8 mouse cellular contexts compared by ENCODE assay signal in genomic region chr11:96303151-96304099, GRCm38 (mm10). TPM values are rescaled to one million over a fixed set of nuclear protein-coding genes. Genes with fewer than 3 reads are reported as not detected.
DNase-seq lines count a peak whose midpoint lies in the region; ATAC-seq and TF ChIP-seq lines count a peak whose summit lies in the region.

TSS of gene Hoxb5 (plus strand) at chr11:96303336.

- H3K27ac ChIP-seq in forebrain, postnatal 0 days (ENCODE audit: low read depth, low read length): no peak within 1 kb of the TSS
- no peak within 1 kb of the TSS for H3K27ac ChIP-seq in forebrain, embryonic 15.5 days (replicated peaks)
- peak within 1 kb of the TSS; percentile 99 for H3K27ac ChIP-seq in intestine, embryonic 14.5 days (ENCODE audit: low read depth)
- no peak within 1 kb of the TSS for H3K27ac ChIP-seq in liver, embryonic 15.5 days (replicated peaks)
- peak within 1 kb of the TSS; percentile 100 for H3K27ac ChIP-seq in neural tube, embryonic 13.5 days (replicated peaks)

- ATAC-seq in forebrain, postnatal 0 days: no peak; the same call in 1 of the 2 replicates
- no peak for ATAC-seq in forebrain, embryonic 15.5 days (replicated peaks)
- ATAC-seq in activated CD4-positive, CD25-positive, alpha-beta regulatory T cell, adult 4 months: peak; percentile 63
- ATAC-seq in intestine, embryonic 14.5 days (replicated peaks; ENCODE audit: low FRiP score, low TSS enrichment, low read depth): peak; percentile 34
- no peak for ATAC-seq in liver, embryonic 15.5 days (ENCODE audit: insufficient read depth)
- ATAC-seq in neural tube, embryonic 13.5 days (ENCODE audit: low read depth): peak; percentile 55

- peaks cover 100% of the 10 kb centered on the region for H3K27me3 ChIP-seq in forebrain, postnatal 0 days (ENCODE audit: insufficient read depth, low read length)
- peaks cover 97% of the 10 kb centered on the region for H3K27me3 ChIP-seq in forebrain, embryonic 15.5 days
- peaks cover 25% of the 10 kb centered on the region for H3K27me3 ChIP-seq in intestine, embryonic 14.5 days (replicated peaks; ENCODE audit: control insufficient read depth, insufficient read depth, low read length)
- H3K27me3 ChIP-seq in liver, embryonic 15.5 days: peaks cover 100% of the 10 kb centered on the region
- no peaks in the 10 kb centered on the region for H3K27me3 ChIP-seq in neural tube, embryonic 13.5 days

- no peaks in the 10 kb centered on the region for H3K36me3 ChIP-seq in forebrain, postnatal 0 days (ENCODE audit: insufficient read depth)
- no peaks in the 10 kb centered on the region for H3K36me3 ChIP-seq in forebrain, embryonic 15.5 days
- H3K36me3 ChIP-seq in intestine, embryonic 14.5 days (ENCODE audit: control insufficient read depth, insufficient read depth, low read length): no peaks in the 10 kb centered on the region
- no peaks in the 10 kb centered on the region for H3K36me3 ChIP-seq in liver, embryonic 15.5 days (replicated peaks)
- H3K36me3 ChIP-seq in neural tube, embryonic 13.5 days: peaks cover 52% of the 10 kb centered on the region

- H3K4me1 ChIP-seq in forebrain, postnatal 0 days (ENCODE audit: insufficient read depth): no peaks in the 10 kb centered on the region
- 0 out of 2 replicates have a peak, but pooled peaks cover 6% of the 10 kb centered on the region for H3K4me1 ChIP-seq in forebrain, embryonic 15.5 days
- peaks cover 51% of the 10 kb centered on the region for H3K4me1 ChIP-seq in intestine, embryonic 14.5 days (replicated peaks; ENCODE audit: control insufficient read depth, insufficient read depth, low read length)
- no peaks in the 10 kb centered on the region for H3K4me1 ChIP-seq in liver, embryonic 15.5 days (replicated peaks)
- peaks cover 80% of the 10 kb centered on the region for H3K4me1 ChIP-seq in neural tube, embryonic 13.5 days (replicated peaks)

- 2% methylated on average over 69 of the region's 69 CpGs for WGBS in forebrain, postnatal 0 days
- WGBS in forebrain, embryonic 15.5 days: under 1% methylated on average over 69 of the region's 69 CpGs
- 2% methylated on average over 69 of the region's 69 CpGs for WGBS in intestine, embryonic 14.5 days
- WGBS in liver, embryonic 15.5 days (ENCODE audit: insufficient replicate concordance): under 1% methylated on average over 69 of the region's 69 CpGs
- under 1% methylated on average over 69 of the region's 69 CpGs for WGBS in neural tube, embryonic 13.5 days

- DNase-seq in forebrain, postnatal 0 days: peak; percentile 75
- DNase-seq in gastrocnemius, adult 8-10 months (ENCODE audit: low spot score in 2 of 2): peak; percentile 41 to 52
- DNase-seq in intestine, embryonic 14.5 days (ENCODE audit: low spot score): peak; percentile 97
- DNase-seq in frontal cortex, adult 2 months (ENCODE audit: extremely low spot score in 1 of 2, low spot score in 1 of 2): no peak

- no peak within 1 kb of the TSS for H3K4me3 ChIP-seq in forebrain, postnatal 0 days (ENCODE audit: low read depth, low read length)
- H3K4me3 ChIP-seq in forebrain, embryonic 15.5 days: no peak within 1 kb of the TSS
- peak within 1 kb of the TSS; percentile 55 for H3K4me3 ChIP-seq in intestine, embryonic 14.5 days (ENCODE audit: low read depth, low read length)
- H3K4me3 ChIP-seq in liver, embryonic 15.5 days (replicated peaks): peak within 1 kb of the TSS; percentile 24
- H3K4me3 ChIP-seq in neural tube, embryonic 13.5 days: peak within 1 kb of the TSS; percentile 99

- H3K4me2 ChIP-seq in forebrain, postnatal 0 days (ENCODE audit: low read depth): no peak within 1 kb of the TSS
- no peak within 1 kb of the TSS for H3K4me2 ChIP-seq in forebrain, embryonic 15.5 days (replicated peaks)
- peak within 1 kb of the TSS; percentile 89 for H3K4me2 ChIP-seq in intestine, embryonic 14.5 days (ENCODE audit: low read length)
- H3K4me2 ChIP-seq in liver, embryonic 15.5 days: peak within 1 kb of the TSS; percentile 41
- peak within 1 kb of the TSS; percentile 96 for H3K4me2 ChIP-seq in neural tube, embryonic 13.5 days

- no peaks in the 10 kb centered on the region for H3K9me3 ChIP-seq in forebrain, postnatal 0 days (ENCODE audit: low read length)
- H3K9me3 ChIP-seq in forebrain, embryonic 15.5 days: no peaks in the 10 kb centered on the region
- no peaks in the 10 kb centered on the region for H3K9me3 ChIP-seq in intestine, embryonic 14.5 days (ENCODE audit: control insufficient read depth, low read length)
- no peaks in the 10 kb centered on the region for H3K9me3 ChIP-seq in liver, embryonic 15.5 days (replicated peaks)
- H3K9me3 ChIP-seq in neural tube, embryonic 13.5 days: no peaks in the 10 kb centered on the region

- TF ChIP-seq CTCF in forebrain, postnatal 0 days (IDR thresholded peaks at IDR 0.05; ENCODE audit: low read depth): peak; percentile 85

- no peak within 1 kb of the TSS for H3K9ac ChIP-seq in forebrain, postnatal 0 days
- no peak within 1 kb of the TSS for H3K9ac ChIP-seq in forebrain, embryonic 15.5 days (replicated peaks)
- peak within 1 kb of the TSS; percentile 96 for H3K9ac ChIP-seq in intestine, embryonic 14.5 days (ENCODE audit: low read length)
- no peak within 1 kb of the TSS for H3K9ac ChIP-seq in liver, embryonic 15.5 days
- H3K9ac ChIP-seq in neural tube, embryonic 13.5 days: peak within 1 kb of the TSS; percentile 100

RNA-seq across cellular contexts. Expression of gene Hoxb5, which starts in this region (rescaled TPM):
- not detected in 2 replicates for total RNA-seq in forebrain, postnatal 0 days (2014; rRNA removed)
- polyA plus RNA-seq in forebrain, postnatal 0 days (2015; fragmentation: Nextera tagmentation; extraction: Ambion mirVana): not detected in 2 replicates
- polyA plus RNA-seq in forebrain, embryonic 15.5 days (2015; fragmentation: Nextera tagmentation; extraction: Ambion mirVana): not detected in 2 replicates
- not detected for polyA plus RNA-seq in activated CD4-positive, CD25-positive, alpha-beta regulatory T cell, adult 4 months (2017; shearing (Covaris generic))
- under 1 TPM; 0.29 to 0.49 (median 0.37) TPM for total RNA-seq in gastrocnemius, adult 8-10 months (2022)
- polyA plus RNA-seq in intestine, embryonic 14.5 days (2014; fragmentation: Nextera tagmentation; extraction: Ambion mirVana): 49.6 and 51.6 TPM in 2 replicates
- 0.30 and 0.37 TPM in 2 replicates for polyA plus RNA-seq in liver, embryonic 15.5 days (2015; fragmentation: Nextera tagmentation; extraction: Ambion mirVana)
- 67.1 and 88.3 TPM in 2 replicates for polyA plus RNA-seq in neural tube, embryonic 13.5 days (2015; fragmentation: Nextera tagmentation; extraction: Ambion mirVana)
- 0.11 TPM in 1 of 2 replicates, not detected in the other for polyA plus RNA-seq in frontal cortex, adult 2 months (2012; rRNA removed)

Comparison
In these comparisons a context has a peak if more than half of its experiments do, and no peak if none do; other contexts are left out.
1. RNA of gene Hoxb5 (polyA plus RNA-seq): 67.1 to 88.3 TPM in neural tube, embryonic 13.5 days and 49.6 to 51.6 TPM in intestine, embryonic 14.5 days; 0.30 to 0.37 TPM in liver, embryonic 15.5 days, not detected in activated CD4-positive, CD25-positive, alpha-beta regulatory T cell, adult 4 months, not detected in forebrain, embryonic 15.5 days, not detected in forebrain, postnatal 0 days and 0.11 TPM in frontal cortex, adult 2 months; every median in the first group is over 10 times any median in the second.
2. Peak in DNase-seq in forebrain, postnatal 0 days; RNA of the gene not detected or under 1 TPM.
3. Peak in ATAC-seq in activated CD4-positive, CD25-positive, alpha-beta regulatory T cell, adult 4 months; RNA of the gene not detected or under 1 TPM.
4. Peak in DNase-seq in gastrocnemius, adult 8-10 months; RNA of the gene not detected or under 1 TPM.
5. ATAC-seq: peak in intestine, embryonic 14.5 days (single experiment) and neural tube, embryonic 13.5 days (single experiment); none in forebrain, postnatal 0 days (single experiment), forebrain, embryonic 15.5 days (single experiment) and liver, embryonic 15.5 days (single experiment).
6. H3K27ac ChIP-seq: peak in intestine, embryonic 14.5 days (single experiment) and neural tube, embryonic 13.5 days (single experiment); none in forebrain, postnatal 0 days (single experiment), forebrain, embryonic 15.5 days (single experiment) and liver, embryonic 15.5 days (single experiment).
7. H3K4me2 ChIP-seq: peak in intestine, embryonic 14.5 days (single experiment), liver, embryonic 15.5 days (single experiment) and neural tube, embryonic 13.5 days (single experiment); none in forebrain, postnatal 0 days (single experiment) and forebrain, embryonic 15.5 days (single experiment).
8. H3K4me3 ChIP-seq: peak in intestine, embryonic 14.5 days (single experiment), liver, embryonic 15.5 days (single experiment) and neural tube, embryonic 13.5 days (single experiment); none in forebrain, postnatal 0 days (single experiment) and forebrain, embryonic 15.5 days (single experiment).
9. H3K9ac ChIP-seq: peak in intestine, embryonic 14.5 days (single experiment) and neural tube, embryonic 13.5 days (single experiment); none in forebrain, postnatal 0 days (single experiment), forebrain, embryonic 15.5 days (single experiment) and liver, embryonic 15.5 days (single experiment).